Mouse (Mus musculus) lung, postnatal 0 days (tissue): Measurements from ENCODE around the gene Tns3. TPM values are rescaled to one million over a fixed set of nuclear protein-coding genes. Genes with fewer than 3 reads are reported as not detected.

Experiments used
- ATAC-seq: fragments of 200-750 bp; cut with Nextera tagmentation; 2 replicates; pipeline ENCODE4 v1.8.0; 2017; ENCODE audit warnings: moderate library complexity
- DNase-seq: peaks from one replicate; pipeline ENCODE4 v3.0.0-alpha.2; 2016; ENCODE audit warnings: low spot score
- H3K27ac ChIP-seq: fragments of 300-500 bp; sonication (generic); 2 replicates; pipeline ENCODE4 v1.5.1; 2014; ENCODE audit warnings: antibody characterized with exemption, mild to moderate bottlenecking, low read length, mixed read lengths
- H3K27me3 ChIP-seq: fragments of 300-500 bp; sonication (generic); replicated peaks from 2 replicates; pipeline ENCODE4 v1.6.1; 2014; ENCODE audit warnings: low read length, mixed read lengths; ENCODE audit not compliant: insufficient read depth
- H3K36me3 ChIP-seq: fragments of 300-500 bp; sonication (generic); 2 replicates; pipeline ENCODE4 v1.6.1; 2014; ENCODE audit warnings: low read length, mixed read lengths; ENCODE audit not compliant: insufficient read depth
- H3K4me1 ChIP-seq: fragments of 300-500 bp; sonication (generic); 2 replicates; pipeline ENCODE4 v1.6.1; 2014; ENCODE audit warnings: antibody characterized with exemption, low read depth, low read length, mixed read lengths; ENCODE audit not compliant: insufficient read depth
- H3K4me2 ChIP-seq: fragments of 300-500 bp; sonication (generic); replicated peaks from 2 replicates; pipeline ENCODE4 v1.6.1; 2014; ENCODE audit warnings: low read depth, mild to moderate bottlenecking, low read length, moderate library complexity, mixed read lengths
- H3K4me3 ChIP-seq: fragments of 300-500 bp; sonication (generic); 2 replicates; pipeline ENCODE4 v1.5.1; 2014; ENCODE audit warnings: low read depth, low read length
- H3K9ac ChIP-seq: fragments of 300-500 bp; sonication (generic); replicated peaks from 2 replicates; pipeline ENCODE4 v1.6.1; 2014; ENCODE audit warnings: low read depth, mild to moderate bottlenecking
- H3K9me3 ChIP-seq: fragments of 300-500 bp; sonication (generic); 2 replicates; pipeline ENCODE4 v1.6.1; 2016; ENCODE audit warnings: low read length, mixed read lengths
- CTCF ChIP-seq: IDR thresholded peaks from 2 replicates; pipeline ENCODE4 v1.5.1; 2016; ENCODE audit warnings: antibody characterized with exemption, mild to moderate bottlenecking
- EP300 ChIP-seq: IDR thresholded peaks from 2 replicates; pipeline ENCODE4 v1.6.1; 2016; ENCODE audit warnings: antibody characterized with exemption, mild to moderate bottlenecking, control low read depth
- WGBS: fragments of 180-500 bp; shearing (Covaris S2); extraction: QIAGEN DNeasy Blood & Tissue Kit; methylation state at CpG from one replicate; pipeline ENCODE4 v1.1.7; 2014; 5-methylcytosine and 5-hydroxymethylcytosine counted together
- polyA plus RNA-seq: library from polyadenylated mRNA; unstranded; fragments of >200 nt; fragmentation: Nextera tagmentation; extraction: Ambion mirVana; gene quantifications from 2 replicates; pipeline ENCODE4 v1.2.1, GENCODE M21; 2015

Gene Tns3
- polyA plus RNA-seq, 1 experiment from 2014 or later = 34.9 TPM

DNA sequence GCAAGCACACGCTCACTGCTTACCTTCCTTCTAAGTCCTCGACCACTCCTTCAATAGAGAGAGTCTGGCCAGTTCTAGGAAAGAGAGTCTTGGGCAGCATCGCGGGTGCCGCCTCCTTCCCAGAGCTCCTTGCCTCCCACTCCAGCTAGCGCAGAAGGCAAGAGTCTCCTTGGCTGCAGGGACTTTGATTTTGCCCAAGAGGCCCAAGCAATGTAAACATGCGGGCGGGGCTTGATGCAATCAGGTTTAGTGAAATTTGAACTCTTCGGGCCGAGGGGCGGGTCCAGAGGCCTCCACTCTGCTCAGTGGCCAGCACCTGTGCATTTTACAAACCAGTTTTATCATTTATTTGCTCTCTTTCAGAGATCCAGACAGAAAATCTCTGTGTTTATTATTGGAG is 160.6 kb downstream of the Tns3 start:
- Histone ChIP-seq H3K4me2 (peak overlapping the region; percentile 63), H3K9me3 (no peaks in the 10 kb centered on the region), H3K4me3 (peak overlapping the region; percentile 38), H3K9ac (peak overlapping the region; percentile 52; the same call in 1 of the 2 replicates), H3K27ac (peak overlapping the region; percentile 83), H3K4me1 (peaks cover 12% of the 10 kb centered on the region; the same call in 1 of the 2 replicates), H3K36me3 (0 out of 2 replicates have a peak, but pooled peaks cover 4% of the 10 kb centered on the region), H3K27me3 (no peaks in the 10 kb centered on the region)
- ATAC-seq = peak; percentile 86
- peak; percentile 94 for DNase-seq
- WGBS = 23% methylated on average over 11 of the region's 11 CpGs
- TF ChIP-seq EP300 = peak; percentile 40; the same call in 1 of the 2 replicates
- no peak for TF ChIP-seq CTCF

DNA sequence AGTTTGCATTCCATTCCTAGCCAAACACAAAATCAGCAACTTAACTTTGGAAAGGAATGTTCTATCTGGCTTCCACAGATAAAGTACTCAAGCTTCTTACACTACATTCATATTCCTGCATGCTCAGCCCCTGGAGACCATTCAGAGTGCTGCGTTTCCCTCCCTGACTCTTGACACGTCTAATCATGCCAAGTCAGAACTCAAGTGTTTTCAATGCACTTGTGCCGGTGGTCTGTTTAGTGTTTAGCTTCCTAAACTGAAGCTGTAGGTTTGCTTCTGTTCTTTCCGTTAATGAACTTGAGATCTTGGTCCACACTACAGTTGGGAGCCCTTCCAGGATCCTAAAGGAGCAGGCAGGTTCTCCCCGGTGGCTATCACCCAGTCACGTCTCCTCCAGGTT is 163.5 kb downstream of the Tns3 start:
- peak overlapping the region; percentile 25; the same call in 1 of the 2 replicates for H3K4me3 ChIP-seq
- DNase-seq (peak; percentile 91), ATAC-seq (peak; percentile 76)
- 0 out of 2 replicates have a peak, but pooled peaks cover 4% of the 10 kb centered on the region for H3K36me3 ChIP-seq
- H3K27me3 ChIP-seq = no peaks in the 10 kb centered on the region
- H3K27ac ChIP-seq = peak overlapping the region; percentile 83
- WGBS = 31% methylated on average over 6 of the region's 6 CpGs
- TF ChIP-seq CTCF (peak; percentile 3; the same call in 1 of the 2 replicates), EP300 (peak; percentile 94)
- H3K4me2 ChIP-seq = peak overlapping the region; percentile 63
- H3K9ac ChIP-seq = no peak overlapping the region
- H3K9me3 ChIP-seq = no peaks in the 10 kb centered on the region
- H3K4me1 ChIP-seq = peaks cover 32% of the 10 kb centered on the region

DNA sequence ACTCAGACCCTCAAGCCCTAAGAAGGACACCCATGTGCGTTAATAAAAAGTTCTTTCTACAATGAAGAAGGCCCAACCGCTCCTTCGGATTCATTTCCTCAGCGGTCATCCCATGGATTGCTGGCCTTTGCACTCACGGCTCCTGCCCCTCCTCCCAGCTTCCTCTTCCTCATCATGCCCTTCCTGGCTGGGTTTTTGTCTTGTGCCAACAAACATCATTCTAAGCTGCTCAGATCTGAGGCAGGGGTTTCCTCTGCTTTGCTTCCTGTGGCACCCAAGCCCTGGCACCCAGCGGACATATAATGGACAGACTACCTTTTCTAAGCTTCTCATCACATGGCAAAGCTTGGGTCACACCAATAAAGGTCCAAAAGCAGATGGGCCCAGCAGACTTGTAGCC is 167.2 kb downstream of the Tns3 start:
- Histone ChIP-seq H3K4me3 (no peak overlapping the region), H3K4me2 (peak overlapping the region; percentile 29; the same call in 1 of the 2 replicates), H3K4me1 (peaks cover 33% of the 10 kb centered on the region), H3K27ac (peak overlapping the region; percentile 82), H3K9me3 (no peaks in the 10 kb centered on the region), H3K27me3 (no peaks in the 10 kb centered on the region), H3K36me3 (peaks cover 6% of the 10 kb centered on the region; the same call in 1 of the 2 replicates), H3K9ac (no peak overlapping the region)
- ATAC-seq (peak; percentile 17; the same call in 1 of the 2 replicates), DNase-seq (peak; percentile 45)
- 0 out of 2 replicates have a peak, but pooled peaks have one; percentile 10 for TF ChIP-seq EP300
- TF ChIP-seq CTCF = no peak
- 40% methylated on average over 6 of the region's 6 CpGs for WGBS

DNA sequence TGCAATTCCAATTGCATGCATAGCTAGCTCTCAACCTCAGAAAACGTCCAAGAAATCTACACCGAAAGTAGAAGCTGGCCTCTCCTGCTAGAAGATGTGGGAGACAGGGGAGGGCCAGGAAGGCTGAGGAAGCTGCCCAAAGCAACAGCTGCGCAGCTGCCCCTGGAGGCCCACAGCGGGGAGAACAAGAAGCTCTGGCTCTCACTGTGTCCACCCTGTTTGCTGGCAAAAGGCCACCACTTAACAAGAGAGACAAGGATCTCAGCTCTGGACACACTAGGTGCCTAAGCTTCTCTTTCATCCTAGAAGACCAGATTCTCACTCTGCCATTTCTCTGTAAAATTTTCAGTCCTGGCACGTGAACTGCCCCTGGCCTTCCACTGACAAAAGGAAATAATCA is 167.6 kb downstream of the Tns3 start:
- 10% methylated on average over 5 of the region's 5 CpGs for WGBS
- peaks cover 33% of the 10 kb centered on the region for H3K4me1 ChIP-seq
- H3K9ac ChIP-seq = no peak overlapping the region

DNA sequence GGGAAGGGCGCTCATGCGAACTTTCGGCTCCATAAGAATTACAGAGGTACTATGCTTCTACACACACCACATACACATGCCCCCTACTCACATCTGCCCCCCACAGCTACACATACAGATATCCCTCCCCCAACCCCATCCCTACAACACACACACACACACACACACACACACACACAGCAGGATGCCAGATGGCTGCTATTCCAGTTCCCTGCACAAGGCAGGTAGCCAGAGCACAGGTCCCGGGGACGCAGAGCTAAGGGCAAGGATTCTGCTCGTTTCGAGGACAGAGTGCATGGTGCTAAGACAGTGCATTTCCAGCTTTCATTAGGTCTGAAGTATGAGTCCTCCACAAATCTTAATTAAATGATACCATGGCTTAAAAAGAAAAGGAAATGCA is 168.5 kb downstream of the Tns3 start:
- ATAC-seq (no peak), DNase-seq (no peak)
- no peaks in the 10 kb centered on the region for H3K9me3 ChIP-seq
- H3K9ac ChIP-seq = no peak overlapping the region
- H3K27me3 ChIP-seq = no peaks in the 10 kb centered on the region
- no peak overlapping the region for H3K4me3 ChIP-seq
- peaks cover 33% of the 10 kb centered on the region for H3K4me1 ChIP-seq
- no peak overlapping the region for H3K4me2 ChIP-seq
- TF ChIP-seq EP300 (no peak), CTCF (no peak)
- peaks cover 19% of the 10 kb centered on the region; the same call in 1 of the 2 replicates for H3K36me3 ChIP-seq
- WGBS = 79% methylated on average over 7 of the region's 7 CpGs
- no peak overlapping the region for H3K27ac ChIP-seq

More for the DNA sequence above, 167.6 kb downstream of the Tns3 start:
- Histone ChIP-seq H3K27me3 (no peaks in the 10 kb centered on the region), H3K4me2 (peak overlapping the region; percentile 29), H3K36me3 (peaks cover 11% of the 10 kb centered on the region; the same call in 1 of the 2 replicates), H3K4me3 (no peak overlapping the region), H3K27ac (peak overlapping the region; percentile 82), H3K9me3 (no peaks in the 10 kb centered on the region)
- TF ChIP-seq EP300 (no peak; the same call in 1 of the 2 replicates), CTCF (peak; percentile 47)
- DNase-seq (peak; percentile 86), ATAC-seq (peak; percentile 62)

DNA sequence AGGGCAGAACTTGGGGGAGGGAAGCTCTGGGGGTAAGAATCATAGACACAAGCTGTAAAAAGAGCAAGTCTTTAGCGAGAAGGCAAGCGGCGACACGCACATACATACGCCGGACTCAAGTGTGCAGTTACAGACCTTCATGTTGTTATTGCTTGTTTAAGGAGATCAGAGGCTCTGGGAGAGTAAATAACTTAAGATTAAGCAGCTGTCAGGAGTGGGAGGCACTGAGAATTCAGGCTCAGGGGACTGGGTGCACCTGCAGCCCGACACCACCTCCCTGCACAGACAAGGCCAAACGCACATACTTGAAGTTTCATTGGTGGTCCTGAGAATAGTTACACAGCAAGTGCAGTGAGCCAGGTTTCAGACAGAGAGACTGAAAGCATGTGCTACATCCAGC is 169.3 kb downstream of the Tns3 start:
- Histone ChIP-seq H3K9me3 (no peaks in the 10 kb centered on the region), H3K36me3 (peaks cover 20% of the 10 kb centered on the region; the same call in 1 of the 2 replicates), H3K9ac (no peak overlapping the region), H3K4me1 (peaks cover 29% of the 10 kb centered on the region), H3K4me3 (no peak overlapping the region), H3K27ac (no peak overlapping the region), H3K4me2 (no peak overlapping the region), H3K27me3 (no peaks in the 10 kb centered on the region)
- DNase-seq (no peak), ATAC-seq (no peak)
- TF ChIP-seq CTCF (no peak), EP300 (no peak)
- WGBS = 53% methylated on average over 8 of the region's 8 CpGs
